Mouse (Mus musculus) hindbrain, embryonic 15.5 days (tissue): ENCODE data around the gene Defb23. TPM values are rescaled to one million over a fixed set of nuclear protein-coding genes. Genes with fewer than 3 reads are reported as not detected.
A peak's percentile ranks its signal among the peaks of the same experiment; 100 is the strongest.

Experiments used
- ATAC-seq: fragments of 200-750 bp; cut with Nextera tagmentation; 2 replicates; pipeline ENCODE4 v1.8.0; 2017; ENCODE audit warnings: low read depth, moderate number of reproducible peaks, moderate TSS enrichment; ENCODE audit not compliant: low FRiP score
- H3K27ac ChIP-seq: fragments of 300-500 bp; sonication (generic); replicated peaks from 2 replicates; pipeline ENCODE4 v1.5.1; 2015; ENCODE audit warnings: mild to moderate bottlenecking, inconsistent platforms
- H3K27me3 ChIP-seq: fragments of 300-500 bp; sonication (generic); 2 replicates; pipeline ENCODE4 v1.6.1; 2015; ENCODE audit warnings: control low read depth, inconsistent platforms
- H3K36me3 ChIP-seq: fragments of 300-500 bp; sonication (generic); 2 replicates; pipeline ENCODE4 v1.6.1; 2015; ENCODE audit warnings: control low read depth, inconsistent platforms
- H3K4me1 ChIP-seq: fragments of 300-500 bp; sonication (generic); replicated peaks from 2 replicates; pipeline ENCODE4 v1.6.1; 2015; ENCODE audit warnings: control low read depth, inconsistent platforms
- H3K4me2 ChIP-seq: fragments of 300-500 bp; sonication (generic); 2 replicates; pipeline ENCODE4 v1.6.1; 2015; ENCODE audit warnings: moderate library complexity, mild to moderate bottlenecking, inconsistent platforms
- H3K4me3 ChIP-seq: fragments of 300-500 bp; sonication (generic); 2 replicates; pipeline ENCODE4 v1.5.1; 2015; ENCODE audit warnings: mild to moderate bottlenecking, inconsistent platforms
- H3K9ac ChIP-seq: fragments of 300-500 bp; sonication (generic); 2 replicates; pipeline ENCODE4 v1.6.1; 2015; ENCODE audit warnings: inconsistent platforms
- H3K9me3 ChIP-seq: fragments of 300-500 bp; sonication (generic); 2 replicates; pipeline ENCODE4 v1.6.1; 2016; ENCODE audit warnings: control low read depth, inconsistent platforms
- WGBS: fragments of 180-500 bp; shearing (Covaris S2); methylation state at CpG from one replicate; pipeline ENCODE4 v1.1.7; 2015; 5-methylcytosine and 5-hydroxymethylcytosine counted together
- polyA plus RNA-seq: library from polyadenylated mRNA; unstranded; fragments of >200 nt; fragmentation: Nextera tagmentation; extraction: Ambion mirVana; gene quantifications from 2 replicates; pipeline ENCODE4 v1.2.1, GENCODE M21; 2015

The Defb23 gene
- polyA plus RNA-seq, 1 experiment from 2014 or later, result not detected

DNA sequence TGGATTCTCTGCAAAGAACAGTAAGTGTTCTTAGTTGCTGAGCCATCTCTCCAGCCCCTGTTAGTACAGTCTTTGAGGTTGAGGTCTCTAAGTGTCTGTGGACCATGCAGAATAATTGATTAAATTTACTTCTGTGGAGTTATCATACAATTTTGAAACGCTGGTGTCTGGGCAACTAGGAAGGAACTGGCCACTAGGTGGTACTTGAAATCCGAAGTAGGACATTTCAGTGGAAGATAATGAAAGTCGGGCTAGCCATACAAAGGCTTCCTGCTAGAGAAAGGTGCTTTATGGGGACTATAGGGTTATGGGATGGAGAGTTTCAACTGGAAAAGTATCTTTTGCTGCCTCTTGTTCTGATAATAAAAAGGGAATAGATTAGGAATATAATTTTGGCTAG lies 8.0 kb upstream of the Defb23 start:
- H3K4me2 ChIP-seq, result no peak overlapping the region
- no peaks in the 10 kb centered on the region for H3K27me3 ChIP-seq
- WGBS, result 27% methylated on average over 3 of the region's 3 CpGs
- H3K9ac ChIP-seq, result no peak overlapping the region
- no peaks in the 10 kb centered on the region for H3K36me3 ChIP-seq
- H3K4me3 ChIP-seq, result no peak overlapping the region
- no peaks in the 10 kb centered on the region for H3K4me1 ChIP-seq
- H3K27ac ChIP-seq, result no peak overlapping the region
- no peaks in the 10 kb centered on the region for H3K9me3 ChIP-seq
- ATAC-seq, result no peak

DNA sequence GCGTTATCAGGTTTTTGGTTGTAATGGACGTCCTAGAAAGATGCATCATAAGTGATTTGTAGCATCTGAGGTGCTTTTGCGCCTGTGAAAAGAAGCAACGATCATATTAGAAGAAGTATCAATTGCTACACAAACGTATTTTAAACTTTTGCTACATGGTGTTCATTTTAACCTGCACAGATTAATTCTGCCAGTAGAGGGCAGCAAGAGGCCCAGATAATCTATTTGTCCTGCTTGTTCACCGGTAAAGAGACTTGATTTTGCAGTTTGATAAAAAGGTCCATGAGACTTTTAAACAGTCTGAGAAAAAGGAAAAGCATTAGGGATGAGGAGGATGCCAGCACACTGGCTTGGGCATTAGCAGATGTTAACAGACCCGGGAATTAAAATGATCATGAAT lies 6.6 kb upstream of the Defb23 start:
- Histone ChIP-seq H3K4me1 (no peaks in the 10 kb centered on the region), H3K9me3 (no peaks in the 10 kb centered on the region), H3K27ac (no peak overlapping the region), H3K4me2 (no peak overlapping the region), H3K9ac (no peak overlapping the region), H3K36me3 (no peaks in the 10 kb centered on the region), H3K27me3 (no peaks in the 10 kb centered on the region), H3K4me3 (no peak overlapping the region)
- 32% methylated on average over 7 of the region's 7 CpGs for WGBS
- ATAC-seq, result no peak

DNA sequence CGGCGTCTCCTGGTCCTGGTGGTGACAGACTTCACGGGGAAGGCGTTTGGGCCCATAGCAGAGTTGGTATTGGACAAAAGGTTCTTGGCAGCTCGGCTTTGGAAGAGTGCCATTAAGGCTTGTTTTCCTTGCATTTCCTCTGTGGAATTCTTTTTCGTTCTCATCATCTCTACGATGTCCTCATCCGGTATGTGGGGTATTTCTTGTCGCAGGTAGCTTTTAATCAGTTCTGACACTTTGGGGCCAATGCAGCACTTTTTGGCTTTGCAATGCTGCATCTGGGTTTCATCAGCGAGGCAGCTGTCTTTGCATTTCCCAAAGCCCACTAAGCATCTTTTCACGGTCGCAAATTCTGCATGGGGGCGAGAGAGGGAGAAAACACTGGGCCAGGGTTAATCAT lies 5.2 kb downstream of the Defb23 start:
- no peak overlapping the region for H3K4me3 ChIP-seq
- 59% methylated on average over 13 of the region's 13 CpGs for WGBS

GRCm38 (mm10) chr2:152452101-152452781 lies 12.2 kb downstream of the Defb23 start:
- peak; percentile 27; the same call in 1 of the 2 replicates for ATAC-seq
- no peak overlapping the region for H3K27ac ChIP-seq
- no peak overlapping the region for H3K9ac ChIP-seq
- no peaks in the 10 kb centered on the region for H3K9me3 ChIP-seq
- H3K4me3 ChIP-seq, result no peak overlapping the region
- no peaks in the 10 kb centered on the region for H3K36me3 ChIP-seq
- no peaks in the 10 kb centered on the region for H3K4me1 ChIP-seq
- no peak overlapping the region for H3K4me2 ChIP-seq
- 76% methylated on average over 4 of the region's 4 CpGs for WGBS
- H3K27me3 ChIP-seq, result no peaks in the 10 kb centered on the region

More for the DNA sequence above, 5.2 kb downstream of the Defb23 start:
- Histone ChIP-seq H3K27ac (no peak overlapping the region), H3K36me3 (no peaks in the 10 kb centered on the region), H3K27me3 (no peaks in the 10 kb centered on the region), H3K4me2 (no peak overlapping the region), H3K9me3 (no peaks in the 10 kb centered on the region), H3K4me1 (no peaks in the 10 kb centered on the region), H3K9ac (no peak overlapping the region)
- no peak for ATAC-seq

DNA sequence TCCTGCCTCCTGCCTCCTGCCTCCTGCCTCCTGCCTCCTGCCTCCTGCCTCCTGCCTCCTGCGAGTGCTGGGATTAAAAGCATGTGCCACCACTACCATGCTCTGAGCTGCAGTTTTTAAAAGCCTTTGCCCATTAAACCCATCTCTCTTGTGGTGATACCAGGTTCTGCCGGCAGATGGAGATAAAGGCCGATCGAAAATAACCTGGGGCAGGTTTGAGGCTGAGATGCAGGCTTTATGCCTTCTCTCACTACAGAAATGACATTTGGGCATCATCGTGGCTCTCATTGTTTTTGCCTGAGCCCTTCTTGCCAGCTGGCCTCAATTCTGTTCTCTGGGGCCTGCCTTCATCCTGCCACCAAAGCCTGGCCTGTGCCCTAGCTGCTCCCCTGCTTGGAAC lies 14.2 kb downstream of the Defb23 start:
- Histone ChIP-seq H3K4me3 (no peak overlapping the region), H3K9ac (no peak overlapping the region), H3K27me3 (no peaks in the 10 kb centered on the region), H3K4me2 (no peak overlapping the region), H3K9me3 (no peaks in the 10 kb centered on the region), H3K27ac (no peak overlapping the region), H3K36me3 (no peaks in the 10 kb centered on the region), H3K4me1 (no peaks in the 10 kb centered on the region)
- 1% methylated on average over 5 of the region's 5 CpGs for WGBS
- ATAC-seq, result no peak

DNA sequence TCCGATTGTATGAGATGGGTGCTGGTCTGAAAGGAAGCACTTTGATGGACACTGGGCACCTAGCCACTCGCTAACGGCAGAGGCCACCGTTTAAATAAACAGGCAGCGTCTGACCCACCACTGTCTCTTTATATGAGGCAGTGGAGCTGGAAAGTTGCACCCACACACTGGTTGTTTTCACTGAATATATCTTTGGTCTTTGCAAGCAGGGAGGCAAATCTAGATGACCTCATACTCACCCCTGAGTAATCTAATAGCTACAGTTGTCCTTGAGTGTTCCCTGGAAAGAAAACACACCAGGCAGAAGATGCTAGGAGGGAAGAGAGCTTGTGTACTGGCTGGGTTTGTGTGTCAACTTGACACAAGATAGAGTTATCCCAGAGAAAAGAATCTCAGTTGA lies 17.0 kb downstream of the Defb23 start:
- Histone ChIP-seq H3K9me3 (no peaks in the 10 kb centered on the region), H3K27ac (no peak overlapping the region), H3K9ac (no peak overlapping the region), H3K36me3 (no peaks in the 10 kb centered on the region), H3K4me3 (no peak overlapping the region), H3K27me3 (no peaks in the 10 kb centered on the region), H3K4me1 (no peaks in the 10 kb centered on the region), H3K4me2 (no peak overlapping the region)
- WGBS, result 47% methylated on average over 5 of the region's 5 CpGs
- no peak for ATAC-seq

- 69% methylated on average over 2 of the region's 2 CpGs for WGBS
- no peaks in the 10 kb centered on the region for H3K36me3 ChIP-seq
Observed at GRCm38 (mm10) chr2:152446642-152447041, 17.8 kb downstream of the Defb23 start.

DNA sequence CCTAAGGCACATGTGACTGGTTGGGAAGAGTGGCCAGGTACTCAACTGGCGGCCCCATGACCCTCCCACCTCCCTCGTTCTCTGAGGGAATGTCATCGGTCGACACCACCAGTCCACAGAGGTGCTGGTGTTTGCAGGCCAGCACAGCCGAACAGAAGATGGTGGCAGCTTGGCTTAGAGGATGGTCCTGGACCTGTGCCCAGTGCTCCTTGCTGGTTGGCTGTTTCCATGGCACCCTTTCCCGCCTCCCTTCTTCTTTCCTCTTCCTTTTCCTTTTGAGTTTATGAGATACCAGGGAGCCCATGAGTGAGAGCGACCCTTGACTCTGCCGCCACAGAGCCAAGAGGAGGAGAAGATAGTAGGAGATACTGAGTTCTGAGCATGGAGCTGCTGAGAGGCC lies 21.1 kb downstream of the Defb23 start:
- 79% methylated on average over 7 of the region's 8 CpGs for WGBS
- H3K4me2 ChIP-seq, result no peak overlapping the region
- no peaks in the 10 kb centered on the region for H3K27me3 ChIP-seq
- H3K27ac ChIP-seq, result no peak overlapping the region
- no peaks in the 10 kb centered on the region for H3K4me1 ChIP-seq
- no peak overlapping the region for H3K4me3 ChIP-seq
- ATAC-seq, result no peak
- H3K9me3 ChIP-seq, result no peaks in the 10 kb centered on the region
- no peaks in the 10 kb centered on the region for H3K36me3 ChIP-seq
- no peak overlapping the region for H3K9ac ChIP-seq

More at GRCm38 (mm10) chr2:152446642-152447041, 17.8 kb downstream of the Defb23 start:
- no peaks in the 10 kb centered on the region for H3K27me3 ChIP-seq
- H3K9ac ChIP-seq, result no peak overlapping the region
- no peak overlapping the region for H3K4me2 ChIP-seq
- no peaks in the 10 kb centered on the region for H3K4me1 ChIP-seq
- H3K27ac ChIP-seq, result no peak overlapping the region
- ATAC-seq, result no peak
- H3K4me3 ChIP-seq, result no peak overlapping the region
- no peaks in the 10 kb centered on the region for H3K9me3 ChIP-seq

GRCm38 (mm10) chr2:152442322-152442721 lies 22.1 kb downstream of the Defb23 start:
- Histone ChIP-seq H3K4me3 (no peak overlapping the region), H3K9me3 (no peaks in the 10 kb centered on the region), H3K4me1 (peaks cover 1% of the 10 kb centered on the region), H3K27ac (no peak overlapping the region), H3K9ac (no peak overlapping the region), H3K4me2 (no peak overlapping the region), H3K27me3 (no peaks in the 10 kb centered on the region), H3K36me3 (no peaks in the 10 kb centered on the region)
- WGBS, result 49% methylated on average over 4 of the region's 4 CpGs
- ATAC-seq, result no peak

DNA sequence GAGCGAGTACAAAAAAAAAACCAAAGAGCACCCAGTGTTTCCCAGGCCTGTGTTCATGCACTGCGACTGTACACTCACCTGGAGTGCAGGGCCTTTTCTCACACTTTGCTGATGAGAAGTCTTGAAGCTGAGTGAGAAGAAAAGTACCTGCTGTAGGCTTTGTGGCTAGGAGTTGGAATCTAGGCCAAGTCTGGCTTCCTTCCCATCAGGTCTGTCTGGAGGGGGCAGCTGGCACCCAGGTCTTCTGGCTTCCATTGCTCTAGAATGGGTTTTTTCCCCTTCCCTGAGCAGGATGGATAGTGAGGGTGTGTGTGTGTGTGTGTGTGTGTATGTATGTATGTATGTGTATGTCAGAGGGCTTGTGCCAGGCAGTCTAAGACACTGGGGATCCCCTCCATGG lies 24.6 kb downstream of the Defb23 start:
- H3K9ac ChIP-seq, result no peak overlapping the region
- H3K4me1 ChIP-seq, result peaks cover 12% of the 10 kb centered on the region
- H3K9me3 ChIP-seq, result no peaks in the 10 kb centered on the region
- H3K4me2 ChIP-seq, result no peak overlapping the region
- H3K4me3 ChIP-seq, result no peak overlapping the region
- no peak overlapping the region for H3K27ac ChIP-seq
- no peak for ATAC-seq
- no peaks in the 10 kb centered on the region for H3K27me3 ChIP-seq
- no peaks in the 10 kb centered on the region for H3K36me3 ChIP-seq
- WGBS, result 87% methylated on average over 2 of the region's 2 CpGs

DNA sequence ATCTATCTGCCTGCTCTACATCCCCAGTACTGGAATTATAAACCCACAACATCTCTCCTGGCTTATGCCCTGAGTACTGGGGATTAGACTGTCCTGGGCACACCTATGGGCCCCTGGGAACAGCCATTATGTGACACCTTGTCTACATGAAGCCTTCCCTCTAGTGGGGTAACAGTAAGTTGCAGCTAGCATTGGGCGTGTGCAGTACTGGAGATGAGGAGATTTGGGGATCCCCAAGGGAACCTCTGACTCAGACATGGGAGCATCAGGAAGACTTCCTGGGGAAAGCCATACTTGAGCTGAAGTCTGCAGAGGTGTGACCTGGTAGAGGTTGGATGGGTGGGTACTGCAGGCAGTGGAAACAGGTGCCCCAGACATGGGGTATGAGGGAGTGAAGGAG lies 25.5 kb downstream of the Defb23 start:
- Histone ChIP-seq H3K9ac (no peak overlapping the region), H3K4me1 (peaks cover 12% of the 10 kb centered on the region), H3K27ac (no peak overlapping the region), H3K27me3 (no peaks in the 10 kb centered on the region), H3K4me2 (no peak overlapping the region), H3K9me3 (no peaks in the 10 kb centered on the region), H3K36me3 (no peaks in the 10 kb centered on the region), H3K4me3 (no peak overlapping the region)
- ATAC-seq, result no peak
- WGBS, result 68% methylated on average over 1 of the region's 1 CpGs

GRCm38 (mm10) chr2:152436983-152437860 lies 27.2 kb downstream of the Defb23 start:
- 0 out of 2 replicates have a peak overlapping the region, but pooled peaks have one; percentile 20 for H3K27ac ChIP-seq

More at GRCm38 (mm10) chr2:152436983-152437860, 27.2 kb downstream of the Defb23 start:
- H3K4me2 ChIP-seq, result peak overlapping the region; percentile 56
- peak; percentile 87 for ATAC-seq
- H3K9ac ChIP-seq, result 0 out of 2 replicates have a peak overlapping the region, but pooled peaks have one; percentile 14
- WGBS, result 4% methylated on average over 21 of the region's 23 CpGs
- H3K4me1 ChIP-seq, result peaks cover 12% of the 10 kb centered on the region
- peak overlapping the region; percentile 26 for H3K4me3 ChIP-seq
- no peaks in the 10 kb centered on the region for H3K9me3 ChIP-seq
- no peaks in the 10 kb centered on the region for H3K27me3 ChIP-seq
- H3K36me3 ChIP-seq, result no peaks in the 10 kb centered on the region
